15 mouse cellular contexts compared by ENCODE assay signal in genomic region chr6:120951311-120951710, GRCm38 (mm10).
"Had no signal": no experiment of that assay in that cellular context is flagged by ENCODE, and none has a peak within 500 bp of the region (broad histone marks: within the 10 kb centered on the region; RNA-seq: fewer than 3 reads in every experiment).

No protein-coding gene starts in this region.

- H3K4me3 ChIP-seq: limb, embryonic 12.5 days; limb, embryonic 15.5 days; midbrain, embryonic 12.5 days; midbrain, embryonic 15.5 days; myocyte; neural tube, embryonic 13.5 days had no signal

- DNase-seq: kidney, adult 2 months; kidney, postnatal 36 days; left cerebral cortex, postnatal 4 days; liver, postnatal 0 days; retina, postnatal 1 day; thymus, adult 18-20 months had no signal

- H3K9me3 ChIP-seq: limb, embryonic 12.5 days; limb, embryonic 15.5 days; midbrain, embryonic 12.5 days; midbrain, embryonic 15.5 days; neural tube, embryonic 13.5 days had no signal

- H3K4me2 ChIP-seq: limb, embryonic 12.5 days; limb, embryonic 15.5 days; liver, embryonic 11.5 days; midbrain, embryonic 12.5 days; midbrain, embryonic 15.5 days; neural tube, embryonic 13.5 days had no signal

- H3K27me3 ChIP-seq: limb, embryonic 12.5 days; limb, embryonic 15.5 days; midbrain, embryonic 12.5 days; midbrain, embryonic 15.5 days; neural tube, embryonic 13.5 days had no signal

- H3K27ac ChIP-seq: kidney, postnatal 0 days; limb, embryonic 12.5 days; limb, embryonic 15.5 days; liver, embryonic 14.5 days; midbrain, embryonic 12.5 days; midbrain, embryonic 15.5 days; neural tube, embryonic 13.5 days had no signal

- H3K9ac ChIP-seq: limb, embryonic 12.5 days; limb, embryonic 15.5 days; liver, embryonic 14.5 days; liver, postnatal 0 days; midbrain, embryonic 12.5 days; midbrain, embryonic 15.5 days; neural tube, embryonic 13.5 days had no signal

- ATAC-seq: liver, postnatal 0 days; midbrain, embryonic 15.5 days had no signal

- H3K4me1 ChIP-seq: limb, embryonic 12.5 days; limb, embryonic 15.5 days; midbrain, embryonic 12.5 days; midbrain, embryonic 15.5 days; neural tube, embryonic 13.5 days had no signal
